Mouse (Mus musculus): ENCODE results near the gene Rpusd4. TPM values are rescaled to one million over a fixed set of nuclear protein-coding genes. Genes with fewer than 3 reads are reported as not detected.

Gene Rpusd4
- 13.0 and 16.8 TPM in 2 replicates for total RNA-seq (2015)
- total RNA-seq (2017): 8.5 and 13.5 TPM in 2 replicates

DNA sequence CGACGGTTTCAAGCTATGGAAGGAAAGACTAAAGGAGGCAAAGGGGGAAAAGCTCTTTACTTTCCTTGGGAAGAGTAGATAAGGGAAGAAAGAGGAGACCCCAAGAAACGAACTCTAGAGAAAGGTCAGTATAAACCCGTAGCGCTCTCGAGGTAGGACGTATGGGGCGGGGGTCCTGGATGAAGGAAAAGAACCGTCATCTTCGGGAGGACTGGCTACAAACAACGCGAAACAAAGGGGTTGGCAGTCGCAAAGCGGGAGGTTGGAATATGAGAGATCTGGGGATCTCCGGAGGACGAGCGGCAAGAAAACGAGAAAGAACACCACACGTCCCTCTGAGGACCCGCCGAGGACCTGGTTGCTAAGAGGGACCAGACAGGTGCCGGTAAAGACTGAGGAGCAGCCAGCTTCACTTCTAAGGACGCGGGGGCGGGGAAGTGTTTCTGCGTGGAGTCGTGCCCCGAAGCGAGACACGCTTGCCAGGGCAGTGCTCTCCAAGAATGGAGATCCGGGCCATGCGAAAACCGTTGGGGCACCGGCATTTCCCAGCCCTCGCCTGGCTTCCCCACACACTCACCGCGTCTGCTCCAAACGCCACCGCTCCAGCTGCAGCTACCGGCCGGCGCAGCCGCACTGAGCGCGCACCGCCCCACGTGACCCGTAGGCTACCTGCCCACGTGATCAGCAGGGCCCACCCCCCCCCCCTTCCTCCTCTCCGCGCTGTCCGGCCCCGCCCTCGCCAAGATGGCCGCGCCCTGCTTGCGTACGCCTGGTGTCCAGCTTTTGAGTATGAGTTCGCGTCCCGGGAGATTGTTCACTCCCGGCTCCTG, at the start of gene Rpusd4, which contains the start of gene Fam118b:
Rpusd4 (plus strand) TSS at position 720 of the 830 bp plus-strand sequence.
Fam118b (minus strand) TSS at position 660 of the 830 bp plus-strand sequence.
- ATAC-seq (ENCODE audit: poor library complexity, severe bottlenecking): peak; percentile 90

DNA sequence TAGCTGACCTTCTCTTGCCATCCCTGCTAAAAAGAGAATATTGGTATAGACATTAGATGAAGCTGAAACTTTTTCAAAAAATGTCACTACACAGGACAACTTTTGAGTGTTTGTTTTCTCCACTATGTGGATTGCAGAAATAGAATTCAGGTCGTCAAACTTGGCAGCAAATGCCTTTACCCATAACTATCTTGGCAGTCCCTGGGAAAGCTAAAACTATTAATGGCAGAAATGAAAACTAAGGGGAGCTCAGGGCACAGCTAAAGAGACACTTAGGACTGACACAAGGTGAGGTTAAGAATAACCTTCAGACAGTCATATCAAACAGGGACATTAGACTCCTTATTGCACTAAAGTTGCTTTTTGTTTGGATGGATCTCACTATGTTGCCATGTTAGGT, 49.7 kb upstream of the Rpusd4 start:
- ATAC-seq (ENCODE audit: poor library complexity, severe bottlenecking): no peak

DNA sequence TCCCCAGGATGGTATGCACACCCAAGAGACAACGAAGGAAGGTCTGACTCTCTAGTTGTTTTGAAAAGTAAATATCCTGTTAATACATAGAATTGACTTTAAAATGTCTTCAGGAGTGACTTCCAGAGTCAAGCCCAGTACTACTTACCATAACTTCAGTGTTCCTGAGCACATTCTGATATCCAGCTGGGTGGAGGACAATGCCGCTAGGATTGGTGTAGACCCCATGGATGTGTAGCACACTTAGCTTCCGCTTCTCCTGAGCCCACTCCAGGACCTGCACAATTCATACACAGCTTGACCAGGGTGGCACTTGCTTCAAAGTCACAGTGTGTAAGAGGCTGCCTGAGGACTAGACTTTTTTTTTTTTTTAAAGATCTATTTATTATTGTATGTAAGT, 44.2 kb upstream of the Rpusd4 start:
- ATAC-seq (ENCODE audit: poor library complexity, severe bottlenecking): no peak

DNA sequence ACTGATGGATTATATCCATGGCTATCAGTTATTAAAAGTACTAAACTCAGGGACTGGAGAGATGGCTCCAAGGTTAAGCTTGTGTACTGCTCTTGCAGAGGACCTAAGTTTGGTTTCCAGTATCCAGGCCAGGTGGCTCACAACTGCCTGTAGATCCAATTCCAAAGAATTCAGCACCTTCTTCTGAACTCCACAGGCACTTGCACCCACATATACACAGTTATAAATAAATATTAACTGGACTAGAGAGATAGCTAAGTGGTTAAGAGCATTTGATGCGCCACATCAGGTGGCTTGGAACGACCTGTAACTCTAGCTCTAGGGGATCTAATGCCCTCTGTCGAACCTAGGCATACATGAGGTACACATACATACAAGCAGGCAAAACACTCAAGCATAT, 39.0 kb upstream of the Rpusd4 start:
- no peak for ATAC-seq (ENCODE audit: poor library complexity, severe bottlenecking)

DNA sequence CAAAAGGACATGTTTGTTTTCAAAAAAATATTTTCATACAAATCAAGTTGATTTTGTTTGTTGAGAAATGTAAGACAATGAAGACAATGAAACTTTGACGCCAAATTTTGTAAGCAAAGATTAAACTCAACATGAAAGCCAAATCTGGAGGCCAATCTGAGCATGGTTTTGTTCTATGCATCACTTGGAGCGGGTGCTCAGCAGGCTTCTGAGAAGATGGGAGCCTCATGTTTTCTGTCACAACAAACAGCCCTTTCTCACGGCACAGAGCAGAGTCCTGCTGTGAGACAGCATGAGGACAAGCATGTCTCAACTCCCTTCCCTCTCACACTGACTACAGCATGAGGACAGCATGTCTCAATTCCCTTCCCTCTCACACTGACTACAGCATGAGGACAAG, 31.7 kb upstream of the Rpusd4 start:
- ATAC-seq (ENCODE audit: poor library complexity, severe bottlenecking): no peak

DNA sequence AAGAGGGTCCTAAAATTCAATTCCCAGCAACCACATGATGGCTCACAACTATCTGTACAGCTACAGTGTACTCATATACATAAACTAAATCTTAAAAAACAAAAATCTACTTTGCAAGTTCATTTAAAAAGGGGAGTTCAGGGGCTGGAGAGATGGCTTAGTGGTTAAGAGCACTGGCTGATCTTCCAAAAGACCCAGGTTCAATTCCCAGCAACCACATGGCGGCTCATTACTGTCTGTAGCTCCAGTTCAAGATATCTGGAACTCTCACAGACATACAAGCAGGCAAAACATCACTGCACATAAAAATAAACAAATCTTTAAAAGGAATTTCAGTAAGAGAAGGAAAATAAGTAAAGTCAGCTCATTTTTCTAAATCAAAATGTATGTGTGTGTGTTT, 29.3 kb upstream of the Rpusd4 start:
- ATAC-seq (ENCODE audit: poor library complexity, severe bottlenecking): no peak

DNA sequence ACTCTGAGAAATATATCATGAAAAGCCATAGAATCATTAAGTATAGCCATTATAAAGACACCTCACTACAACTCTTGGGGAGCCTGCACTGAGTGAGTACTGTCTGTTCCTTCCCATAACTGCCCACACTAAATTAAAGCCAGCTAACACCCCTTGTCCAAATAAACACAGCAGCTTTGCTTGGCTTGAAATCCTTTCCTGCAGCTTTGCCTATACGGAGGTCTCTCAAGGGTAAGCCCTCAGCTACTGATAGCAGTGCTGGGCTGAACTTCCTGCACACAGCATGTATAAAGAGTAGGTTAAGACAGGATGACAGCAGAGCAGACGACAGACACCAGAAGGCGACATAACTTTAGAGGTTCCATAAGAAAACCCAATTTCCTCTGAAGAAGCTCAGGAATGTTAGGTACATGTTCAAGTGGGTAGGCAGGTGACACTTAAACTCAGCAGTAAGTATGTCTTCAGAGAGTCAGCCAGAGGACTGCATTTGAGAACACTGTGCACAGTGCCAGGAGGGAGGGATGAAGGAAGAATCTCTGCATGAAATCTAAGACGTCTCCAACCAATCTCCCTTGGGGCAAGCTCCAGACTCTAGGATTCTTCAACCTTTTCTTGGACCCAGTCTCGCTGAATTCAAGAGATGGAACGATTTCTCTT, 28.6 kb upstream of the Rpusd4 start:
- ATAC-seq (ENCODE audit: poor library complexity, severe bottlenecking): no peak

DNA sequence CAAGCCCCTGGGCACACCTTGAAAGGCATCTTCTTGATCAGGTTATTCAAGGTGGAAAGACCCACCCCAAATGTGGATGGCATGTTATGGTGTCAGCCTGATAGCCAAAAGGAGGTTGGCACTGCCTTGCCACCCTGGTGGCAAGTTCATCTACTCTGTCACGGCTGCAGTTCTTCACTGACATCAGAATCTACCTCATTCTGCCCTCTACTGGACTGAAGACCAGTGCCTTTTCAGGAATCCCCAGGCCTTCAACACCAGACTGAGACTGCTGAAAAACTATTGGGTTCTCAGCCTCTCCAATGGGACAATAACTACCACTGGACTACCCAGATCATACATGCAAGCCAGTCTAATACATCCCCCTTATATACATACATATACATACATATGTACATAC, 27.9 kb upstream of the Rpusd4 start:
- no peak for ATAC-seq (ENCODE audit: poor library complexity, severe bottlenecking)

DNA sequence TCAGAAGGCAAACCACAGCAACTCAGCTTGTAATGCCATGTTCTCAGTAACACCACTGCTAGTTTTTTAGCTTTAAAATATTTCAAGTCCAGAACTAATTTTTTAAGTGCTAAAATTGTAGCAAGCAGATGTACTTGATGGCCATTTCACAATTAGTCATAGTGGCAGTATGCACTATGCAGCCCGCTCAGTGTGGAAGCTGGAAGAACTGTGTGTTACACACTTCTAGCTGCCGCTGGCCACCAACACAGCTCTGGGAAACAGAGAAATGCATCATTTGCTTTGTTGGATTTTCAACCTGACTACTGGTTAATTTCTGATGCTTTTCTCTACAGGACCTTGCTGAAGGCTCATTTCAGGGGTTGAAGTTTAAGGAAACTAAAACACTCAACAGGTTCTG, 20.3 kb upstream of the Rpusd4 start:
- ATAC-seq (ENCODE audit: poor library complexity, severe bottlenecking): no peak

DNA sequence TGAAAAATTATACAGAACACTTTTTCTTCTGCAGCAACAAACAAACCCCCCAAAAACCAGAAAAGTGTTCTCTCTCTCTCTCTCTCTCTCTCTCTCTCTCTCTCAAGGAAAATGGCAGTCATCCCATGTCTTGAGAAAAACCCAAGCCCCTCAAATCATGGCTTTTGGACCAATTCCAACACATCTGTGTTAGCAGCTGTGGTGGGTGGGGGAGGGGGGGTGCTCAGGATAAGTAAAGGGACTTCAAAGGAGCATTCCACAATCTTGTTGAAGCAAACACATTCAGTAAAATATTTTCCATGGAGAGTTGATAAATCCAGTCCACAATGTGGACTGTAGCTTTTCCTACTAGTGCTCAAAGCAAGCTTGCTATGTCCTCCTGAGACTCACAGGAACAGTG, 18.2 kb upstream of the Rpusd4 start:
- no peak for ATAC-seq (ENCODE audit: poor library complexity, severe bottlenecking)

DNA sequence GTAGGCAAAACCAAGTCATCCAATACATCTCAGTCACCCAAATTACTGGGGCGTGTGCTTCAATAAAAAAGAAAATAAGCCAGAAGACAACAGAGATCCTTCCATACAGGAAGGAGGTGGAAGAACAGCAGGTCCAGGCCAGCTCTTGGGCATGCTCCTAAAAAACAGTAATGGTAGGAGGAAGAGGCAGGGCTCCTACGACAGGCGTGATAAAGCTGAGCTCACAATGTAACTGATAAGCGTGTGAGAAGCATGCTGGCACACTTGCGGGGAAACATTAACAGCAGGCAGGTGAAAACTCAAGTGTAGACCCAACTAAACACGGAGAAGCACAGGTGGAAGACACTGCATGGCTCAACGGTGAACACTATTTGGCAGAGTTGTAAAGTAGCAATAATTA, 10.3 kb upstream of the Rpusd4 start:
- ATAC-seq (ENCODE audit: poor library complexity, severe bottlenecking): no peak

DNA sequence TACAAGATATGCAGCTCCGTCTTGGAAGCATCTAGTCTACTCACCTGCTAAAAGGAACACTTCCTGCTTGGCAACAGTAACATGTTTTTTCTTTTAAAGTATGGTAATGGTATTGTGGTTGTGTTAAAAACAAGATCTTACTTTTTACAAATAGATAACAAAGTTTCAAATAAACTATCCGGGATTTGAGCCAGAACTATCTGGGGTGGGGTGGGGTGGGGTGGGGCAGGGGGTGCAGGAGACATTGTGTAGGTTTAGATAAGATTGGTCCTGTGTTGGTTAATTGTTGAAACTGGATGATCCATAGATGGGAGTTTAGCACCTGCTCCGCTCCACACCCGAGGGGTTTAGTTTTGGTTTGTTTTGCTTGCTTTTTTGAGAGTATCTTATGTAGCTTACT, 5.2 kb upstream of the Rpusd4 start:
- no peak for ATAC-seq (ENCODE audit: poor library complexity, severe bottlenecking)

DNA sequence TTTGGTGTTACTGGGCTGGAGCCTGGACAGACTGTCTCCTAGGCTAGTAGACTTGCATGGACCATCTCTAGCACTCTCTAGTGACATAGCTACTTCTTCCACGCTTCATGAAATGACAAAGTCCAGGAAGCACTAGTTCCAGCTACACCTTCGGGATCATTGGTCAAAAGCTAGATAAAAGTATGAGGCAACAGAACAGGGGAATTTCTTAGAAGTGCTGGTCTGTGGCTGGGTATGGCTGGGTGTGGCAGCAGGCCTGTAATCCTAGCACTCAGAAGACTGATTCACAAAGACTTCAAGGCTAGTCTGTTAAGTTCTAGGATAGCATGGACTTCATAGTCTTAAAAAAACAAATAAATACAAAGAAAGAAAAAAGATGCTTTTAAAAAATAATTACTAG, 4.2 kb upstream of the Rpusd4 start:
- no peak for ATAC-seq (ENCODE audit: poor library complexity, severe bottlenecking)

DNA sequence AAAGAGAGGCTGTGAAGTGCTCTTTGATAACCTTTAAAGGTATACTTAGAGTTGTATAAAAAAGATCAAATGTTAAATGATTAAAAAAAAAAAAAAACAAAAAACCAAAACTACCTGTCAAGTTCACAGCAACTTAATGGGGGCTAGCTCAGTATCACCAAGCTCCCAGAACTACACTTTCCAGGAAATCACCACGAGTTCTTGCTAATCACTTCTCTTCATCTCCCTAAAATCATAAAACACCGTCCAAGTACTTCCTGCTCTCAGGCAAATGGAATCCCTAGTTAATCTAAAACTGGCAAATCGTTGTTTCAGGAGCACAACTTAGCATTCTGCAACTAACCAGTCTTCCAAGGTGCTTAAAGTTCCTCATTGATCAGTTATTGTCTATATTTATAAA, 3.2 kb upstream of the Rpusd4 start:
- no peak for ATAC-seq (ENCODE audit: poor library complexity, severe bottlenecking)

DNA sequence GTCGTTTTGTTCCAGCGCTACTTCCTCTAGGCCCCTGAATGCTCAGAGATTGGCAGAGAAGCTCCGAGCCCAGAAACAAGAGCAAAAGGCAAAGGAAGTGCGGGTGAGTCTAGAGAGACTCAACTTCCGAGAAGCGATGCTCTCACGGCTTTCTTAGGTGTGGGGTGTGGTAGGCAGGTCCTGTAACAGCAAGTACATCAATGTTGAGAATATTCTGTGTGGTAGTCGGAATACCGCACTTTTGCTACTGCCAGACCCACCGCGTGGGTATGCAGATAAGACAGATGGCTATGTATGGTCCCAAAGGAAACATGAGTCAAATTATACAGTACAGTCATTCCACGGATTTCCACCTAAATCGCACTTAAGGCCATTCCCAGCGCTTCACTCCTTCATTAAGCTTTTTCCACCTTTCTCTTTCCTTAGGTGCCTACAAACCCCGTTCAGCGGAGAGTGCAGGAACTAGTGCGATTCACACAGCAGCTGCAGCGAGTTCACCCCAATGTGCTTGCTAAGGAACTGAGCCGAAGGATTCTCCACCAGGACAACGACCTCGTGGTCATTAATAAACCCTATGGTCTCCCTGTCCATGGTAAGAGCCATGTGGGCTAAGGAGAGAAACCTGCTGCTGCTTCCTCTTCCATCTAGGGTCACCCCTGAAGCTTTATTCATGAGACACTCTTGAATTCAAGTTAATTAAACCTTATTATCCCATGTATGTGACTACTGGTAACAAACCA, 481 bp downstream of the Rpusd4 start:
- ATAC-seq (ENCODE audit: poor library complexity, severe bottlenecking): peak; percentile 48

DNA sequence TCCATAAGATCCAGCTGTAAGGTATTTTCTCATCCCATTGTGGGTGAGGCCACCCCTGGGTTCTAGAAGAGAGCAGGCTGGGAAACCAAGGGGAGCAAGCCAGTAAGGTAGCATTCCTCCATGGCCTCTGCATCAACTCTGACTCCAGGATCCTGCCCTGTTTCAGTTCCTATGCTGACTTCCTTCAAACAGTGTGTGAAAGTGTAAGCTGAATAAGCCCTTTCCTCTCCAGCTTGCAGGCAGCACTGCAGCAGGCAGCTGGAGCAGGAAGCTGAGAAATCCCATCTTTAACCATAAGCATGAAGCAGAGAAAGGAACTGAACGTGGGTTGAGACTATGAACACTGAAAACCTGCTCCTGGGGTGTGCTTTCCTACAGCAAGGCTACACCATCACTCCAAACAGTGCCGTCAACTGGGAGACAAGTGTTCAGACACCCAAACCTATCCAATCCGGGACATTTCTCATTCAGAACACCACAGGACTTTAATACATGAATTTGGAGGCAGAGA, 10.2 kb downstream of the Rpusd4 start:
- ATAC-seq (ENCODE audit: poor library complexity, severe bottlenecking): peak; percentile 76

DNA sequence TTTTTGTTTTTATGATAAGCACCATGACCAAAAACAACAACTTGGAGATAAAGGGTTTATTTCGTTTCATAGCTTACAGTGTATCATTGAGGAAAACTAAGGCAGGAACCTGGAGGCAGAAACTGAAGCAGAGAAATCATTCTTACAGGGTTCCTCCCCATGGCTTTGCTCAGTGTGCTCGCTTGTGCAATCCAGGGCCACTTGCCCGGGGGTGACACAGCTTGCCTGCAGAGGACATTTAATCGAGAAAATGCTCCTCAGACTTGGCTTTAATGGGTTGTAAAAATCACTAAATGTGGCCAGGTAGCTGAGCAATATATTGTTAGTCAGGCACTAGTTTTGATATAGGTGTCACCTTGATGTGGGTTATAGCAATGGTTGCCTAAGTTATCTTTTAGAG, 10.8 kb downstream of the Rpusd4 start:
- peak; percentile 34; the same call in 1 of the 2 replicates for ATAC-seq (ENCODE audit: poor library complexity, severe bottlenecking)

DNA sequence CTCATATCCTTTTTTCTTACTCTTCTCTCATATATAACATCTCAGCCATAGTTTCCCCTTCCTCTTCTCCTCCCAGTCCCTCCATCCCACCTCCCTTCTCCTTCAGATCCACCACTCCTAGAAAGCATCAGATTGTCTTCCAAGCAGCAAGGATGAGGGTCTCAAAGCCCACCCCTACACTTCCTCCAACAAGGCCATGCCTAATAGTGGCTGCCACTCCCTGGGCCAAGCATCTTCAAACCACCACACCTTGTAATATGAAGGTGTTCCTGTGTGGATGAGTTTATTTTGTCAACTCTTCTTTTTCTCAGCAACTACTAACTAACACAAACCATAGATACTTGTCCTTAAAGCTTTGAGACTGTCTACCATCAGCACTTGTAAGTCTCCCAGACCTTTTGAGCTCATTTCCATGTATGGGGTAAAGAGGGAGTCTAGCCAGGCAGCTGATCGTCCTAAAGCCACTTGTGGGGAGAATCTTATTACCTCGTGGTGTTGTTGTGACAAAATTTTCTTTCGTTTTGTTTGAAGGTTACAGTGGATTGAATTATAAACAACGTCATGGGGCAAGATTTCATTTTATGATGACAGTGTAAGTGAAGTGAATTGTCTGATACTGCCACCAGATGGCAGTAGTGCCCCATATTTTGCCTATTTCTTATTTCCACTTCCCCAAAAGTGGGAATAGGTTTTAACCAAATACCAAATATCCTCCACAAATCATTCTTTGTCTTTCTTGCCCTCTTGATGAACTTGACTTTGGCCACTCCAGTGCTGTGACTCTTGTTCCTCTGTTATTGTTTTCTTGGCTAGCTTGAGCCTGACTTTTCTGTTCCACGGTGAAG, 14.6 kb downstream of the Rpusd4 start:
- ATAC-seq (ENCODE audit: poor library complexity, severe bottlenecking): peak; percentile 86

DNA sequence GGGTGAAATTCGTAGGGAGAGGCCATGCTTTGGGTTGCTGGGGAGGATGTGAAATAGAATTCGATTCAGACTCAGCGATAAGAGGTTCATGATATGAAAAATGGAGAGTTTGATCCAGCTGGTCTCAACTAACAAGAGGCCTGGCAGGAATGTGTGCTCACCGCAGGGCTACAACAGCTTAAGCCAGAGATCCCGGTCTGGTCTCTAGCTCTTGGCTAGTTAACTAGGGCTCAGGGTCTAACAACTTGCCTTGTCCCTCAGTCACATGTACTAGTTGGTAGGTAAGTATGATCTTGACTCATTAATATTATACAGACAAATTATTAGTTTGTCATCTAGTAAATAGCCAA, 15.2 kb downstream of the Rpusd4 start:
- ATAC-seq (ENCODE audit: poor library complexity, severe bottlenecking): no peak

DNA sequence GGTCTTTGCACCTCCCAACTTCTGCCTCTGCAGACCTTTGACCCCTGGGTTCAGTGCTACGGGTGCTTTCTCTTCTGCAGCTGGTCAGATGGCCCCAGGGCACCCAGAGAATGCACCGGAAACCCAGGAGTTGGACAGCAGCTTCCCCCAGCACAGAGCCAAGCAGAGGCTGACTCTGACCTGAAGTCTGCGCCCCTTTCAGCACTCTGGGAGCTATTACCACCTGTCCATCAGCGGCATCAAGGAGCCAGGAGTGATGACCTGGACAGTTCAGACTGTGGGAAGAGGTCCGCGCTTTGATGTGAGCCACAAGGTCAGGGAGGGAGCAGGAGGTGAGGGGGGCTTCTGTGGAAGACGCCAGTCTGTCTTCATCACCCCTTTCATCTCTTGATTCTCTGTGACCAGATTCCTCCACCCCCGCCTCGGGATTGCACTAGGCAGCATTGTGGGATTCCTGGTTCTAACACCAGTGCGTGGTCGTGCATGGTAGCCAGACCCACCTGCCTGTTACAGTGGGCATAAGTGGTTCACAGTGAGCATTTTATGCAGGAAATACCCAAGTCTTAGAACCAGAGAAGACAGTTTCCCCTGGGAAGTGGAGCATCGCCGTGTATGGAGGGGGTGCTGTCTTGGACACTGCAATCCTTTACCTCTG, 15.9 kb downstream of the Rpusd4 start:
- no peak for ATAC-seq (ENCODE audit: poor library complexity, severe bottlenecking)
